ENCODE assay signal across 8 mouse cellular contexts in genomic region chr10:97313407-97313901, GRCm38 (mm10).
DNase-seq lines count a peak whose midpoint lies in the region; ATAC-seq lines count a peak whose summit lies in the region.

No protein-coding gene starts in this region.

- peak overlapping the region; percentile 94 for H3K27ac ChIP-seq in embryonic facial prominence, embryonic 10.5 days (replicated peaks)
- peak overlapping the region; percentile 95 for H3K27ac ChIP-seq in intestine, embryonic 16.5 days (ENCODE audit: low read length)

- peak overlapping the region; percentile 80 for H3K4me2 ChIP-seq in intestine, embryonic 16.5 days (ENCODE audit: low read depth, low read length)

- peak; percentile 90 for DNase-seq in adrenal gland, postnatal 10 days
- peak; percentile 87 for DNase-seq in embryonic facial prominence, embryonic 10.5 days (ENCODE audit: low spot score)
- DNase-seq in gonadal fat pad, adult 2 months (ENCODE audit: low read depth), result peak; percentile 57
- DNase-seq in left cerebral cortex, postnatal 25 days (ENCODE audit: low spot score in 2 of 2), result peak; percentile 90 to 98
- DNase-seq in mesoderm, embryonic 11.5 days (ENCODE audit: low read depth, low spot score), result peak; percentile 92
- DNase-seq in right cerebral cortex, postnatal 25 days, result peak; percentile 89
- DNase-seq in urinary bladder, postnatal 36 days (ENCODE audit: low spot score in 2 of 2), result peak; percentile 82 to 83

- peaks cover 16% of the 10 kb centered on the region; the same call in 1 of the 2 replicates for H3K4me1 ChIP-seq in embryonic facial prominence, embryonic 10.5 days
- no peaks in the 10 kb centered on the region; the same call in 1 of the 2 replicates for H3K4me1 ChIP-seq in intestine, embryonic 16.5 days (ENCODE audit: control insufficient read depth, insufficient read depth, low read length)

- WGBS in embryonic facial prominence, embryonic 10.5 days, result 1% methylated on average over 13 of the region's 13 CpGs
- WGBS in intestine, embryonic 16.5 days, result 1% methylated on average over 13 of the region's 13 CpGs

- ATAC-seq in intestine, embryonic 16.5 days, result peak; percentile 89

- no peaks in the 10 kb centered on the region for H3K36me3 ChIP-seq in embryonic facial prominence, embryonic 10.5 days (replicated peaks)
- no peaks in the 10 kb centered on the region for H3K36me3 ChIP-seq in intestine, embryonic 16.5 days (ENCODE audit: control insufficient read depth, insufficient read depth, low read length)

- peak overlapping the region; percentile 61 for H3K4me3 ChIP-seq in embryonic facial prominence, embryonic 10.5 days
- H3K4me3 ChIP-seq in intestine, embryonic 16.5 days (ENCODE audit: low read length), result peak overlapping the region; percentile 48

- H3K27me3 ChIP-seq in embryonic facial prominence, embryonic 10.5 days (replicated peaks; ENCODE audit: low read depth, poor library complexity, severe bottlenecking), result no peaks in the 10 kb centered on the region
- H3K27me3 ChIP-seq in intestine, embryonic 16.5 days (replicated peaks; ENCODE audit: control insufficient read depth, insufficient read depth, low read length), result no peaks in the 10 kb centered on the region

- intact Hi-C loops in left cerebral cortex, postnatal 25 days (cut with DNase I), result loop anchor here (1.0 to 2.0 kb wide), 5 partner anchors 153 to 1099 kb away; no protein-coding TSS in a partner anchor

- H3K9me3 ChIP-seq in embryonic facial prominence, embryonic 10.5 days, result no peaks in the 10 kb centered on the region
- H3K9me3 ChIP-seq in intestine, embryonic 16.5 days (ENCODE audit: control insufficient read depth, low read length), result no peaks in the 10 kb centered on the region

- peak overlapping the region; percentile 62 for H3K9ac ChIP-seq in intestine, embryonic 16.5 days (ENCODE audit: low read depth, low read length)

Comparison
In these comparisons a context has a peak if more than half of its experiments do, and no peak if none do; other contexts are left out.
1. Peak in every context shown above with its lines: DNase-seq, ATAC-seq, H3K4me3 ChIP-seq and H3K27ac ChIP-seq.